9 mouse cellular contexts compared by ENCODE assay signal in the genomic region with DNA sequence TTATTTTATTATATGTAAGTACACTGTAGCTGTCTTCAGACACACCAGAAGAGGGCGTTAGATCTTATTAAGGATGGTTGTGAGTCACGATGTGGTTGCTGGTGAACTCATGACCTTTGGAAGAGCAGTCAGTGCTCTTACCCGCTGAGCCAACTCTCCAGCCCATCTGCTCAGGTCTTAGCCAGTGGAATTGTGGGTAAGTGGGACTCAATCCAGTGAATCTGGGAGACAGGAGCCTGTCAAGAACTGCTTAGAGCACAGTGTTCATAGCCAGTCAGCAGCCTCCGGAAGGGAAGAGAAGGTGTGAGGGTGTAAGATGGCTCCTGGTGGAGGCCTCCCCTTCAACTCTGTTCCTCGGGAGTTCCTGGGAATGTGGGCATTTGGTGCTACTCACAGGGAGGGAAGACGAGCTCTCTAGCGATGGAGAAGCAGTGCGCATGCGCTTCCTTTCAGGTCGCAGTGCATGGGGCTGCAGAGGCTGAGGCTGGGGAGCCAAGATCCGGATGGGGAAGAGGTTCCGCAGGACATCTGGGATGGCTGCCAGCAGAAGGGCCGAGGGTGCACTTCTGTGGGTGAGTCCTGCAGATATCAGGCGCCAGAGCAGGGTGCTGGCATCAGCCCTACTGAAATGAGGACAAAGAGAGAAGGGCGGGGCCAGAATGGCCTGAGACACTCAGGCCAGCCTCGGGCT. TPM values are rescaled to one million over a fixed set of nuclear protein-coding genes. Genes with fewer than 3 reads are reported as not detected.
DNase-seq lines count a peak whose midpoint lies in the region; ATAC-seq lines count a peak whose summit lies in the region.
"Had no signal": no experiment of that assay in that cellular context is flagged by ENCODE, and none has a peak within 500 bp of the region (broad histone marks: within the 10 kb centered on the region; RNA-seq: fewer than 3 reads in every experiment).

No protein-coding gene starts in this region.

- H3K4me2 ChIP-seq in hindbrain, embryonic 12.5 days (replicated peaks): no peak overlapping the region

- no peaks in the 10 kb centered on the region for H3K27me3 ChIP-seq in hindbrain, embryonic 12.5 days

- no peak overlapping the region for H3K27ac ChIP-seq in hindbrain, embryonic 12.5 days

- no peak overlapping the region for H3K9ac ChIP-seq in hindbrain, embryonic 12.5 days

- 0 out of 2 replicates have a peak, but pooled peaks cover under 1% of the 10 kb centered on the region for H3K4me1 ChIP-seq in hindbrain, embryonic 12.5 days

- H3K36me3 ChIP-seq in hindbrain, embryonic 12.5 days: no peaks in the 10 kb centered on the region

- no peak overlapping the region for H3K4me3 ChIP-seq in hindbrain, embryonic 12.5 days
- H3K4me3 ChIP-seq: megakaryocyte, embryonic 14.5 days had no signal

- DNase-seq in layer of hippocampus, postnatal 36 days: peak; percentile 7
- no peak for DNase-seq in layer of hippocampus, adult 11-12 months (ENCODE audit: low spot score)
- peak; percentile 48 for DNase-seq in WW6 (ENCODE audit: low read depth, low spot score)
- DNase-seq in cerebellum, adult 9-11 months: peak; percentile 83
- peak; percentile 29 for DNase-seq in kidney, postnatal 14 days
- no peak for DNase-seq in embryo, embryonic 10.5 days (ENCODE audit: low spot score)

- no peaks in the 10 kb centered on the region for H3K9me3 ChIP-seq in hindbrain, embryonic 12.5 days (replicated peaks)

- whole genome bisulfite sequencing in hindbrain, embryonic 12.5 days: 74% methylated on average over 16 of the region's 16 CpGs

- no peak for ATAC-seq in erythroblast, adult 5-6 weeks (replicated peaks; ENCODE audit: low FRiP score, poor library complexity, severe bottlenecking)
- no peak for ATAC-seq in hindbrain, embryonic 12.5 days (ENCODE audit: low FRiP score)

RNA-seq across cellular contexts. Expression of a gene that starts 8.3 kb away (rescaled TPM):
- not detected for total RNA-seq in layer of hippocampus, postnatal 36 days (2021)
- not detected in 2 replicates for total RNA-seq in erythroblast, adult 5-6 weeks (2015; ENCODE audit: low replicate concordance)
- total RNA-seq in erythroblast, adult 5-6 weeks (2017; ENCODE audit: low replicate concordance): not detected in 2 replicates
- polyA plus RNA-seq in hindbrain, embryonic 12.5 days (2016; fragmentation: Nextera tagmentation; extraction: Ambion mirVana): not detected in 2 replicates

RNA-seq across cellular contexts. Expression of a gene that starts 25.7 kb away (rescaled TPM):
- total RNA-seq in layer of hippocampus, postnatal 36 days (2021): 100 to 1,000 TPM; 317 to 352 TPM
- total RNA-seq in erythroblast, adult 5-6 weeks (2015; ENCODE audit: low replicate concordance): not detected in 2 replicates
- total RNA-seq in erythroblast, adult 5-6 weeks (2017; ENCODE audit: low replicate concordance): not detected in 2 replicates
- polyA plus RNA-seq in hindbrain, embryonic 12.5 days (2016; fragmentation: Nextera tagmentation; extraction: Ambion mirVana): 29.1 and 29.2 TPM in 2 replicates

RNA-seq across cellular contexts. Expression of a gene that starts 36.4 kb away (rescaled TPM):
- 1 to 10 TPM; 7.2 to 7.6 TPM for total RNA-seq in layer of hippocampus, postnatal 36 days (2021)
- total RNA-seq in erythroblast, adult 5-6 weeks (2015; ENCODE audit: low replicate concordance): not detected in 2 replicates
- total RNA-seq in erythroblast, adult 5-6 weeks (2017; ENCODE audit: low replicate concordance): not detected in 2 replicates
- polyA plus RNA-seq in hindbrain, embryonic 12.5 days (2016; fragmentation: Nextera tagmentation; extraction: Ambion mirVana): 2.7 and 3.0 TPM in 2 replicates

Comparison
In these comparisons a context has a peak if more than half of its experiments do, and no peak if none do; other contexts are left out.
1. DNase-seq: peak in layer of hippocampus, postnatal 36 days (2 of 2), WW6 (single experiment), cerebellum, adult 9-11 months (single experiment) and kidney, postnatal 14 days (single experiment); none in layer of hippocampus, adult 11-12 months (single experiment) and embryo, embryonic 10.5 days (single experiment).
2. RNA of a gene that starts 25.7 kb away (total RNA-seq): 317 to 352 TPM in layer of hippocampus, postnatal 36 days; not detected in erythroblast, adult 5-6 weeks; every median in the first group is over 100 times any median in the second.
3. RNA of a gene that starts 36.4 kb away (total RNA-seq): 7.2 to 7.6 TPM in layer of hippocampus, postnatal 36 days; not detected in erythroblast, adult 5-6 weeks; every median in the first group is over 4 times any median in the second.